Mouse (Mus musculus): Measurements from ENCODE around the gene Slc38a7. TPM values are rescaled to one million over a fixed set of nuclear protein-coding genes. Genes with fewer than 3 reads are reported as not detected.

Gene Slc38a7
- polyA plus RNA-seq (2015; fragmentation: Nextera tagmentation; extraction: Ambion mirVana): 13.7 and 14.5 TPM in 2 replicates

DNA sequence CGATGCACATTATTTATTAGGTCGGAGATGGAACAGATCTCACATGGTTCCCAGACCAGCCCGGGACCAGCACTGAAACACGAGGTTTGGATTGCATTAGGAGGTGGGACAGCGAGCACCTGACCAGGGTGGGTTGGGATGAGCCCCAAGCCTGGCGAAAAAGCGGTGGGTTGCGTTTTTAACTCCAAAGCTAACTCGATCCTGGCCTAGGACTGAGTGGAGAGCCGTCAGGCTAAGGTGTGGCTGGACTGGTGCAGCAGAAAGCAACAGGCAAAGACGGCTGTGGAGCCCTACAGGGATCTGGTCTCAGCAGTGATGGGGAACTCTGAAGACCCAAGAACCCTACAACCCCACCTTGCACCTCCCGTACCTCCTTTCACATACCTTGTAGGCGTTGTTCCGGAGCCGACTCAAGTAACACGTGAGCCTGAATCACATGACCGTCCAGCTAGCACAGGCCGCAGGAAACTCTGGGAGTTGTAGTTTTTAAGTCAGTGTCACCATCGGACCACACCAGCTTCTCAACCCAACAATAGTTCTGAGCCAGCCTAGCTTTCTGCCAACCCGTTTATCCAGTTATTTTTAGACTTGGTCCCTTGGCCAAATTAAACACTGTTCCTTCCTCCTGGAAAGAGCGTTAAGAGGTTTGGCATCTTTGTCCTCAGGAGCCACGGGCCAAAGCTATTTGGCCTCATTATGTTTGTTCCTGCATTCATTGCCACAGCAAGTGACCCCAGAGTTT, at the start of gene Slc38a7:
Gene Slc38a7, minus strand, starts transcription at position 438 of the 742 bp plus-strand sequence.
- Histone ChIP-seq H3K4me2 (ENCODE audit: low read depth, low read length) (peak within 1 kb of the TSS; percentile 61), H3K4me3 (replicated peaks; ENCODE audit: low read length) (peak within 1 kb of the TSS; percentile 53), H3K36me3 (ENCODE audit: control insufficient read depth, insufficient read depth, low read length) (no peaks in the 10 kb centered on the region), H3K9me3 (replicated peaks; ENCODE audit: control insufficient read depth, low read length) (no peaks in the 10 kb centered on the region), H3K4me1 (ENCODE audit: control insufficient read depth, insufficient read depth, low read length) (peaks cover 8% of the 10 kb centered on the region), H3K9ac (ENCODE audit: low read length) (peak within 1 kb of the TSS; percentile 69), H3K27me3 (ENCODE audit: control insufficient read depth, insufficient read depth, low read length) (no peaks in the 10 kb centered on the region), H3K27ac (ENCODE audit: low read length) (no peak within 1 kb of the TSS)
- 14% methylated on average over 22 of the region's 22 CpGs for WGBS
- ATAC-seq (ENCODE audit: insufficient read depth, low FRiP score): peak; percentile 94

DNA sequence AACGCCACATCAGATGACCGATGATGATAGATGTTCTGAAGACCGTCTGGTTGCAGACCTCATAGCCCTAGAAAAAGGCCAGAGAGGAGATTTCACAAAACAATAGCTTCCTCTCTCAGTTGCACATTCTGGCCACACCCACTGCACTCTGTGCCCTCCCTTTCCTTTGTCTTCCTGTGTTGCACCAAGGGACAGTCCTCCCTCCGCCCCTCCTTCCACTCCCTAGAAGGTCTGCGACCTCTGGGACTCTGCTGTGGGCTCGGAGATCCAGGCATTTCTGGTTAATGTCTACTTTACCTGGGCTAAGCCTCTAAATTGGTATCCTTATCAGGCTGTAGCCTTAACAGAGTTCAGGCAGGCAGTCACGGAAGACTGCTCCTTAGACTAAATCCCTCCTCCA, 48.5 kb upstream of the Slc38a7 start:
- no peak overlapping the region for H3K9ac ChIP-seq (ENCODE audit: low read length)
- peaks cover 4% of the 10 kb centered on the region; the same call in 1 of the 2 replicates for H3K4me1 ChIP-seq (ENCODE audit: control insufficient read depth, insufficient read depth, low read length)
- no peak overlapping the region for H3K4me2 ChIP-seq (ENCODE audit: low read depth, low read length)
- ATAC-seq (ENCODE audit: insufficient read depth, low FRiP score): no peak
- no peak overlapping the region for H3K27ac ChIP-seq (ENCODE audit: low read length)
- H3K4me3 ChIP-seq (replicated peaks; ENCODE audit: low read length): no peak overlapping the region
- 39% methylated on average over 7 of the region's 7 CpGs for WGBS
- no peaks in the 10 kb centered on the region for H3K36me3 ChIP-seq (ENCODE audit: control insufficient read depth, insufficient read depth, low read length)
- H3K27me3 ChIP-seq (ENCODE audit: control insufficient read depth, insufficient read depth, low read length): no peaks in the 10 kb centered on the region
- no peaks in the 10 kb centered on the region for H3K9me3 ChIP-seq (replicated peaks; ENCODE audit: control insufficient read depth, low read length)

DNA sequence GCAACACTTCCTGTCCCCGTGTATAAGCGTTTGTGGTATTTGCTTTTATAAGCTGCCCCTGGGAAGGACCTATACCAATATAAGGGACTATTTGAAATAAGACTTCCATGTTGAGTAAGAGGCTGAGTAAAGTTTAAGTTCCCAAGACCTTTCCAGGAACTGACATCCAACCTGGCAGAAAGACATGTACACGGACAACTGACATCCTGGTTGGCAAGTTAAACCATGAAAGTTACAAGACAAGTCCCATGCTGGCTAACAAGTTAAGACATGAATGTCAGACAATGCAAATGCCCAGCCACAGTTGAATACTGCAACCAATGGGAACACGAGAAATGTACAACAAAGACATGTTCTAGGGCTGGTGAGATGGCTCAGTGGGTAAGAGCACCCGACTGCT, 40.4 kb upstream of the Slc38a7 start:
- H3K9ac ChIP-seq (ENCODE audit: low read length): no peak overlapping the region
- ATAC-seq (ENCODE audit: insufficient read depth, low FRiP score): no peak
- H3K27ac ChIP-seq (ENCODE audit: low read length): no peak overlapping the region
- H3K27me3 ChIP-seq (ENCODE audit: control insufficient read depth, insufficient read depth, low read length): no peaks in the 10 kb centered on the region
- H3K4me3 ChIP-seq (replicated peaks; ENCODE audit: low read length): no peak overlapping the region
- H3K9me3 ChIP-seq (replicated peaks; ENCODE audit: control insufficient read depth, low read length): no peaks in the 10 kb centered on the region
- 72% methylated on average over 5 of the region's 5 CpGs for WGBS
- no peak overlapping the region for H3K4me2 ChIP-seq (ENCODE audit: low read depth, low read length)
- H3K36me3 ChIP-seq (ENCODE audit: control insufficient read depth, insufficient read depth, low read length): no peaks in the 10 kb centered on the region
- H3K4me1 ChIP-seq (ENCODE audit: control insufficient read depth, insufficient read depth, low read length): no peaks in the 10 kb centered on the region

DNA sequence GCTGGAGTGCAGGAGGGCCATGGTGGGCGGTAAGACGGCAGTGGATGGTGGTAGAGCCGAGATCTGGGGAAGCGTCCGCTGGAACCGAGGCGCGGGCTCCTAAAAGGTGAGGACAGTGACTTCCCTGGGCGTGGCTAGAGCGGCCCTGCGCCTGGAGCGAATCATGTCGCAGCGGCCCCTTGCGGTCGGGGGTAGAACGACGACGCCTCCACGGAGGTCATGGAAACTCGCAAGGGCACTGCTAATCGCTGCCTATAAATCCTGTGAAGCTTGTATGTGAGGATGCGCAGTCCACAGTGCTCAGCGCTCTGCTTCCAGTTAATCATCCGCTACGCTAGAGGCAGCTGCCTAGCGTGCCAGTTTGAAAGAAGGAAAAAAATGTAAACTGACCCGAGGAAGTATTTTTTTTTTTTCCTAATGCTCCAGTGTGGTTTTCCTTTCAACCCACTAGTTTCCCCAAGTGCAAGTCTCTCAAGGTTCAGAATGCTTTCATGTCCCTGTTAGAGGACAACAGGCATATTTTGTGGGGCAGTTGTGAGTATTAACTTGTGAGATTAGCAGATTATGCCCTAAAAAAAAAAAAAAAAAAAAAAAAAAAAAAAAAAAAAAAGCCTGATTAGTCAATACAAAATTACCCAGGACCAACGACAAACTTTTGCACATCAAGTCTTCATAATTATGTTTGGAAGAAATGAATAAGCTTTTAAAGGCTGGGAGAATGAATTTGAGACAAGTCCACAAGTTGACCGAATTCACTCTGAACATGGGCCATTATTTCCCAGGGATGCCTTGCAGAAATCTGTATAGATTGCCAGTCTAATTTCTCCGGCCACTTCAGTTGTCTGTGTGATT, 35.2 kb upstream of the Slc38a7 start, which contains the start of gene Got2:
Gene Got2, minus strand, starts transcription at position 263 of the 852 bp plus-strand sequence.
- peak within 1 kb of the TSS; percentile 94 for H3K4me3 ChIP-seq (replicated peaks; ENCODE audit: low read length)
- ATAC-seq (ENCODE audit: insufficient read depth, low FRiP score): peak; percentile 89
- peak within 1 kb of the TSS; percentile 66 for H3K4me2 ChIP-seq (ENCODE audit: low read depth, low read length)
- peak within 1 kb of the TSS; percentile 85 for H3K9ac ChIP-seq (ENCODE audit: low read length)
- peaks cover 12% of the 10 kb centered on the region for H3K4me1 ChIP-seq (ENCODE audit: control insufficient read depth, insufficient read depth, low read length)
- H3K9me3 ChIP-seq (replicated peaks; ENCODE audit: control insufficient read depth, low read length): no peaks in the 10 kb centered on the region
- peak within 1 kb of the TSS; percentile 76 for H3K27ac ChIP-seq (ENCODE audit: low read length)
- no peaks in the 10 kb centered on the region for H3K27me3 ChIP-seq (ENCODE audit: control insufficient read depth, insufficient read depth, low read length)
- H3K36me3 ChIP-seq (ENCODE audit: control insufficient read depth, insufficient read depth, low read length): no peaks in the 10 kb centered on the region
- WGBS: 8% methylated on average over 31 of the region's 31 CpGs

DNA sequence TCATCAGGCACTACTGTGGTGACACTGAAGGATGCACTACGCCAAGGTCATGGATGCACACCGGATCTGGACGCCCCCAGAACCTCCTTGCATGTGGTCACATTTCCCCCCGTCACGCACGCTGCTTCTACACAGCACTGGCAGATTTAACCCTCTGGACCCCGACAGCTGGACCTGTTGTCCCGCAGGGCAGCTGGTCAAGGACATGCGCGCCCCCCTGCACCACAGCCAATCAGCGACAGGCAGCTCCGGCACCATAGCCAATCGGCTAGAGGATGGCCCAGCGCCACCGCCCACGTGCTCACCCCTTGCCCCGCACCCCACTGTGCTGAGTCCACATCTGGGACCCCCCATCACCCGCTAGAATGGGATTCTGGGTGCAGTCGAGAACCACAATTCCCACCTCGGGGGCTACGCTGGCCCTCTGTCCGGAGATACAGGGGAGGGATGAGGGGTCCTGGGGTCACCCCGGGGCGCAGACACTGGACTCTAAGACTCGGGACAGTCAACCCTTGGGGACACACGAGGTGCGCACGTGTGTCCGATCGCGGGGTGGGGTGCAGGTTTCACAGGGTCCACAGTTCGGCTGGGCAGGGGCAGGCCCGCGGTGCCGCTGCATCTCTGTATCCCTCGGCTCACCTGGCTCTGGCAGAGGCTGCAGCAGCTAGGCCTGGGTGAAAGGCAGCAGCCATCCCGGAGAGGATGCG, 34.4 kb upstream of the Slc38a7 start:
- H3K27ac ChIP-seq (ENCODE audit: low read length): peak overlapping the region; percentile 76
- peak overlapping the region; percentile 94 for H3K4me3 ChIP-seq (replicated peaks; ENCODE audit: low read length)
- WGBS: under 1% methylated on average over 38 of the region's 38 CpGs
- no peaks in the 10 kb centered on the region for H3K27me3 ChIP-seq (ENCODE audit: control insufficient read depth, insufficient read depth, low read length)
- peak overlapping the region; percentile 66 for H3K4me2 ChIP-seq (ENCODE audit: low read depth, low read length)
- H3K36me3 ChIP-seq (ENCODE audit: control insufficient read depth, insufficient read depth, low read length): no peaks in the 10 kb centered on the region
- peaks cover 12% of the 10 kb centered on the region for H3K4me1 ChIP-seq (ENCODE audit: control insufficient read depth, insufficient read depth, low read length)
- peak; percentile 92 for ATAC-seq (ENCODE audit: insufficient read depth, low FRiP score)
- H3K9ac ChIP-seq (ENCODE audit: low read length): peak overlapping the region; percentile 85
- no peaks in the 10 kb centered on the region for H3K9me3 ChIP-seq (replicated peaks; ENCODE audit: control insufficient read depth, low read length)

DNA sequence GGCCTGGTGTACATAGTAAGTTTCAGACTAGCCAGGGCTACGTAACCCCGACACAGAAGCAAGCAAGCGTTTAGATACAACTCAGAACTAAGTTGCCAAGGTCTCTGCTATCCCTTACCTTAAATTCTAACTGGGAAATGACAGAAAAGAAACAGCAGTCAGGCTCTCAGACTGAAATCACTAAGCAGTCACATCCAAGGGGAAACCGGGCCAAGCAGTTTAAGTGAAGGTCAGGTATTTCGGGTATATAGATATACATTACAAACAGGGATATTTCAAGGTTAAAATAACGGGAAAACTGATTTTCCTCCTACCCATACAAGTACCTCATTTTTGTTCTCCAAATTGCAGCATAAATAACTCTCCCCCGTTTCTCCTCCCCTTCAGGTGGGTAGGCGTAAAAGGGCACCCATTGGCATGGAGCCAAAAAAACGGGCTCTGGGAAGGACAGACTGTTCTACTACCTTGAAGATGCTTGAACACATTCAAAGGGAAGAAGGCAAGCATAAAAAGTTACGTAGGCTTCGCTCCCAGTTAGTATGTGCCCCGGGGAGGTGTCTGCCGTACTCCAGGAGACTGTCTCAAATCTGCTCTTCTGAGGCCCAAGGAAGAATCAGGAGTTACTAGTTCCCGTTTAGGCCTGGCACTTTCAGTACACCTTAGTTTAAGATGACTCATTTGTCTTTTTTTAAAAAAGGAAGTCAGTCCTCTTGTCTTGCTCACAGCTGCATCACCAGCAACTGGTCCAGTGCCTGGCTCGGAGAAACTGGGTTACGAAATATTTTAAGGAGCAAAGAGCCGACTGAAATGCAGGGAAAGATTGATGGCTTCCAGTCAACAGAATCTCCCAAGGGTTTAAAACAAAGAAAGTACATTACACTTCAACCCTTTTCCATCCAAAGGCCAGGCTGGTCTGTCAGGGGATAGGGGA, 33.6 kb upstream of the Slc38a7 start:
- peak overlapping the region; percentile 34 for H3K27ac ChIP-seq (ENCODE audit: low read length)
- no peaks in the 10 kb centered on the region for H3K9me3 ChIP-seq (replicated peaks; ENCODE audit: control insufficient read depth, low read length)
- no peaks in the 10 kb centered on the region for H3K36me3 ChIP-seq (ENCODE audit: control insufficient read depth, insufficient read depth, low read length)
- no peak for ATAC-seq (ENCODE audit: insufficient read depth, low FRiP score)
- no peaks in the 10 kb centered on the region for H3K27me3 ChIP-seq (ENCODE audit: control insufficient read depth, insufficient read depth, low read length)
- H3K4me1 ChIP-seq (ENCODE audit: control insufficient read depth, insufficient read depth, low read length): peaks cover 12% of the 10 kb centered on the region
- 62% methylated on average over 17 of the region's 17 CpGs for WGBS
- peak overlapping the region; percentile 85 for H3K9ac ChIP-seq (ENCODE audit: low read length)
- peak overlapping the region; percentile 66 for H3K4me2 ChIP-seq (ENCODE audit: low read depth, low read length)
- H3K4me3 ChIP-seq (replicated peaks; ENCODE audit: low read length): peak overlapping the region; percentile 94

DNA sequence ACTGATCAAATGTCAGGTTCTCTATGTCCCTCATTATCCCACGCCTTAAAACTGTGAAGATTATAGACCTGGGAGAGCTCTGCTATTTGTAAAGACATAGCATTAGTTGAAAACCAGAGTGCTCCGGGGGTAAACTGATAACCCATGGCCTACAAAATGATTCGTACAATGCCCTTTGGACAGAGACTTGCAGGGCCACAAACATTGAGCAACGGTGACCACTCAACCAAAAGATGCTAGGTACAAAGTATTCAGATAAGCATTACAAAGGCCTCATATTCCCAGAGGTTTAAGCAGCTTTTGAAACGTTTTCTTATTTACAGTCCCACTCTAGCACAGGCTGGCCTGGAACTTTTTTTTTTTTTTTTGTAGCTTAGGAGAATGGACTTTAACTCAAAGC, 32.6 kb upstream of the Slc38a7 start:
- no peak overlapping the region for H3K4me2 ChIP-seq (ENCODE audit: low read depth, low read length)

DNA sequence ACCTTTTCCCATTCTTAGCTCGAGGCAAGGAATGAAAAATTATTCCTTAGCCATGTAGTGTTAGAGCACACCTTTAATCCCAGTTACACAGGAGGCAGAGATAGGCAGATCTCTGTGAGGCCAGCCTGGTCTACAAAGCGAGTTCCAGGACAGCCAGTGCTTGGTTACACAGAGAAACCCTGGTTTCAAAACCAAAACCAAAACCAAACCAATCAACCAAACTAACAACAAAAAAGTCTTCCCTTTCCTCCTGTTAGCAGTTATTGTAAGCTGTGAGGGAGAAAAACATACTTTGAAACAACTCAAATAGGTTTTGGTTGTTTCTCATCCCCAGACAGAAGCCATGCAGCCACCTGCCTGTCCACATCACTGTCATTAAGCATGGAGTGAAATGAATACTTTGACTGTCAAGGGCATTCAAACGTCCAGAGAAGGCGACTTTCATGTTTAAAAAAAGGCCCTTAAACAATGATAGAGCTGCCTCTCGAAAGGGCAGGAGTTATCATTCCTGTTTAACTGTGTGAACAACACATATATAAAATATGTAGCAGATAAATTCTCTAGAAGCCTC, 32.0 kb upstream of the Slc38a7 start:
- Histone ChIP-seq H3K27me3 (ENCODE audit: control insufficient read depth, insufficient read depth, low read length) (no peaks in the 10 kb centered on the region), H3K4me2 (ENCODE audit: low read depth, low read length) (no peak overlapping the region), H3K27ac (ENCODE audit: low read length) (no peak overlapping the region), H3K9ac (ENCODE audit: low read length) (no peak overlapping the region), H3K4me3 (replicated peaks; ENCODE audit: low read length) (no peak overlapping the region), H3K36me3 (ENCODE audit: control insufficient read depth, insufficient read depth, low read length) (no peaks in the 10 kb centered on the region), H3K9me3 (replicated peaks; ENCODE audit: control insufficient read depth, low read length) (no peaks in the 10 kb centered on the region), H3K4me1 (ENCODE audit: control insufficient read depth, insufficient read depth, low read length) (peaks cover 12% of the 10 kb centered on the region)
- no peak for ATAC-seq (ENCODE audit: insufficient read depth, low FRiP score)
- WGBS: 66% methylated on average over 5 of the region's 5 CpGs

More for the DNA sequence above, 32.6 kb upstream of the Slc38a7 start:
- no peaks in the 10 kb centered on the region for H3K36me3 ChIP-seq (ENCODE audit: control insufficient read depth, insufficient read depth, low read length)
- H3K9ac ChIP-seq (ENCODE audit: low read length): no peak overlapping the region
- H3K4me1 ChIP-seq (ENCODE audit: control insufficient read depth, insufficient read depth, low read length): peaks cover 12% of the 10 kb centered on the region
- H3K4me3 ChIP-seq (replicated peaks; ENCODE audit: low read length): no peak overlapping the region
- H3K27me3 ChIP-seq (ENCODE audit: control insufficient read depth, insufficient read depth, low read length): no peaks in the 10 kb centered on the region
- H3K27ac ChIP-seq (ENCODE audit: low read length): no peak overlapping the region
- H3K9me3 ChIP-seq (replicated peaks; ENCODE audit: control insufficient read depth, low read length): no peaks in the 10 kb centered on the region
- no peak for ATAC-seq (ENCODE audit: insufficient read depth, low FRiP score)
- WGBS: 52% methylated on average over 5 of the region's 5 CpGs

Data from stomach, embryonic 16.5 days (tissue).